Mouse (Mus musculus): Measurements from ENCODE around the gene Cldn6. TPM values are rescaled to one million over a fixed set of nuclear protein-coding genes. Genes with fewer than 3 reads are reported as not detected.

Cldn6 gene
- total and polyA plus RNA-seq, 3 experiments, result not detected

DNA sequence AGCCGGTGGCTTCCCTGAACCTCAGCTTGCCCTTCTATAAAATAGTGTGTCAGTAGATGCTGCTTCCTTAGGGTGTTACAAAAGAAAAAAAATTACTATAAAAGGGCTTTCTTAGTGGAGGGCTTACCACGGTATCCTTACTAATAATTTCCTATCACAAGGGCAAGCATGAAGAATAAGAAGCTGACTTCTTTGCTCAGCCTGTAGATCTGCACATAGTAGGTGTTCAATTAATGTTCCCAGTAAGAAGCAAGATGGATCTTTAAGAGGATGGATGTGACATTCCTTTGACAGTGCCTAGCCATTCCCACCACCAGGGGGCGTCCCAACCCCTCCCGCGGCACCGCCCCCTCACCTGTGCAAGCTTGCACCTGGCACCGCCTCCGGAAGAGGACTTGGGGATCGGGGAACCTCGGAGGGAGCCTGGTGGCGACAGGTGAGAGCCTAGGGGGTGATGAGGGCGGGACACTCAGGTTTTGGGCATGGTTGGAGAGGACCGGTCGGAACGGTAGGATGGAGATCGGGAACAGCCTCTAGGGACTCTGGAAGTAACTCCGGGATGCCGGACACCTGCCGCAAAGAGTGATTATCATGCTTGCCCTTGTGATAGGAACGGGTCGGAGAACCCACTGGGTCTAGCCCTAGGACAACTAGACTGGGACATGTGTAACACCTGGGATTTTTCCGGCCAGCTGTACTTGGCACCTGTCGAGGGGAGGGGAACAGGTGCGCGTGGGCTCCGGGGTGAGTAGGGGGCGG, 18.8 kb upstream of the Cldn6 start, which contains the start of gene Bicdl2 (continued):
- TF ChIP-seq TBP (IDR thresholded peaks at IDR 0.05; ENCODE audit: low read depth, low read length) (no peak), SMC3 (IDR thresholded peaks at IDR 0.05; ENCODE audit: low read depth, low read length) (peak; percentile 62), ELF1 (IDR thresholded peaks at IDR 0.05; ENCODE audit: low read depth, low read length) (no peak), TCF12 (IDR thresholded peaks at IDR 0.05; ENCODE audit: low read depth, low read length) (no peak), MYC (IDR thresholded peaks at IDR 0.05; ENCODE audit: low read depth, low read length) (no peak), CTCF (IDR thresholded peaks at IDR 0.05 in 2 of 3, conservative IDR thresholded peaks at IDR 0.05 in 1 of 3; ENCODE audit: control insufficient read depth in 1 of 3, insufficient read depth in 1 of 3, low read depth in 2 of 3, low read length in 3 of 3, poor library complexity in 1 of 3, severe bottlenecking in 1 of 3) (peak; percentile 66 to 79 (median 68))

DNA sequence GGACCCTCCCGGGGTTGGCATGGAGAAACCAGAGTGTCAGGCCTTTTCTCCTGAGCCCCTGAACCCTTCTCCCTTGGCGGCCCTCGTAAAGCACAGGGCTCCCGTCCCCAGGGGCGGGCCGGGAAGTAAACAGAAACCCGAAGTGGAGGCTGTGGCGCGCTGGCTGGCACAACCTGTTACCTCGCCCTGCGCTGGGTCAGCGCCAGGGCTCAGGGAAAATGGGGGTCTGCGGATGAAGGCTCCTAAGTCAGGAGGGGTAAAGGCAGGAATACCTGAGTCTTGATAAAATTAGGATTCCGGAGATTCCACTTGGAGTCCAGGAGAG, 18.2 kb upstream of the Cldn6 start:
- no peak for DNase-seq (ENCODE audit: low read depth, low spot score)
- no peaks in the 10 kb centered on the region; a peak in 2 of 4 replicates for H3K27me3 ChIP-seq (ENCODE audit: control insufficient read depth in 1 of 2, insufficient read depth in 2 of 2, low read length in 2 of 2)
- no peak overlapping the region for H3K27ac ChIP-seq (ENCODE audit: control insufficient read depth, low read depth, low read length)
- no peaks in the 10 kb centered on the region for H3K9me3 ChIP-seq (replicated peaks; ENCODE audit: insufficient read depth, low read length)
- no peak for TF ChIP-seq UBTF (IDR thresholded peaks at IDR 0.05; ENCODE audit: borderline replicate concordance, insufficient read depth, low read depth, low read length)
- TF ChIP-seq ETS1 (IDR thresholded peaks at IDR 0.05; ENCODE audit: low read depth, low read length), result no peak
- no peak for TF ChIP-seq CHD2 (IDR thresholded peaks at IDR 0.05; ENCODE audit: low read length)
- no peak for TF ChIP-seq JUND (IDR thresholded peaks at IDR 0.05; ENCODE audit: low read depth, low read length)
- no peak for TF ChIP-seq GATA1 (IDR thresholded peaks at IDR 0.05; ENCODE audit: low read depth, low read length)
- TF ChIP-seq RCOR1 (IDR thresholded peaks at IDR 0.05; ENCODE audit: low read depth, low read length), result no peak
- TF ChIP-seq USF2 (IDR thresholded peaks at IDR 0.05; ENCODE audit: borderline replicate concordance in 1 of 2, insufficient read depth in 1 of 2, low read depth in 1 of 2, low read length in 2 of 2), result no peak
- H3K4me1 ChIP-seq (ENCODE audit: control insufficient read depth in 1 of 2, insufficient read depth in 2 of 2, low read length in 2 of 2), result peaks cover 0 to 4% of the 10 kb centered on the region in 2 experiments; a peak in 2 of 4 replicates
- no peaks in the 10 kb centered on the region for H3K36me3 ChIP-seq (ENCODE audit: control insufficient read depth in 1 of 2, insufficient read depth in 2 of 2, low read length in 2 of 2)
- H3K4me3 ChIP-seq (ENCODE audit: control insufficient read depth in 1 of 2, insufficient read depth in 1 of 2, low read depth in 2 of 2, low read length in 2 of 2), result no peak overlapping the region
- H3K79me2 ChIP-seq (ENCODE audit: control insufficient read depth, insufficient read depth, low read length, poor library complexity), result no peaks in the 10 kb centered on the region
- no peak overlapping the region for H3K9ac ChIP-seq (ENCODE audit: control insufficient read depth, low read depth, low read length, poor library complexity, severe bottlenecking)

DNA sequence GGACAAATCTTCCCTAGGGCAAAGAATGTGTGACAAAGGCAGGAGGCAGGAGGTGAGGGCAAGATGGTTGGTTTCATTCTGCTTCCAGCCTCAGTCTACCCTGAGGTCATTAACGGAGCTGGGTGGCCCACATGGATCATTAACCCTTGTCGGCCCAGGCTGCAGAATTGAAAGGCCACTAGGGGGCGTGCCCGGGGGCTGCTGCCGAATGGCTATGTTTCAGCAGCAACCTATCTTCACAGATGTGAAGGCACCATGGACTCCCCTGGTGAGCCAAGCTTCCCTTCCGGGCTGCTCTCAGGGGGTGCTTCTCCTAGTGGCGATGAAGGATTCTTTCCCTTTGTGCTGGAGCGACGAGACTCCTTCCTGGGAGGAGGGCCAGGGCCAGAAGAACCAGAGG, 17.5 kb upstream of the Cldn6 start:
- Histone ChIP-seq H3K9ac (ENCODE audit: control insufficient read depth, low read depth, low read length, poor library complexity, severe bottlenecking) (no peak overlapping the region), H3K4me3 (ENCODE audit: control insufficient read depth in 1 of 2, insufficient read depth in 1 of 2, low read depth in 2 of 2, low read length in 2 of 2) (no peak overlapping the region), H3K36me3 (ENCODE audit: control insufficient read depth in 1 of 2, insufficient read depth in 2 of 2, low read length in 2 of 2) (no peaks in the 10 kb centered on the region), H3K79me2 (ENCODE audit: control insufficient read depth, insufficient read depth, low read length, poor library complexity) (no peaks in the 10 kb centered on the region), H3K9me3 (replicated peaks; ENCODE audit: insufficient read depth, low read length) (no peaks in the 10 kb centered on the region), H3K27ac (ENCODE audit: control insufficient read depth, low read depth, low read length) (no peak overlapping the region), H3K27me3 (ENCODE audit: control insufficient read depth in 1 of 2, insufficient read depth in 2 of 2, low read length in 2 of 2) (no peaks in the 10 kb centered on the region; a peak in 1 of 4 replicates), H3K4me1 (ENCODE audit: control insufficient read depth in 1 of 2, insufficient read depth in 2 of 2, low read length in 2 of 2) (peaks cover 0 to 4% of the 10 kb centered on the region in 2 experiments; a peak in 2 of 4 replicates)
- TF ChIP-seq ZC3H11A (IDR thresholded peaks at IDR 0.05; ENCODE audit: low read depth, low read length) (peak; percentile 16; the same call in 1 of the 2 replicates), MXI1 (IDR thresholded peaks at IDR 0.05; ENCODE audit: low read depth, low read length) (no peak), RCOR1 (IDR thresholded peaks at IDR 0.05; ENCODE audit: low read depth, low read length) (no peak), RAD21 (IDR thresholded peaks at IDR 0.05; ENCODE audit: low read depth, low read length) (peak; percentile 20), CTCF (IDR thresholded peaks at IDR 0.05 in 2 of 3, conservative IDR thresholded peaks at IDR 0.05 in 1 of 3; ENCODE audit: control insufficient read depth in 1 of 3, insufficient read depth in 1 of 3, low read depth in 2 of 3, low read length in 3 of 3, poor library complexity in 1 of 3, severe bottlenecking in 1 of 3) (peak; percentile 68 to 82 (median 71)), SMC3 (IDR thresholded peaks at IDR 0.05; ENCODE audit: low read depth, low read length) (peak; percentile 61)
- peak; percentile 32 for DNase-seq (ENCODE audit: low read depth, low spot score)
